Mouse (Mus musculus): Measurements from ENCODE around the gene Vcam1.

DNA sequence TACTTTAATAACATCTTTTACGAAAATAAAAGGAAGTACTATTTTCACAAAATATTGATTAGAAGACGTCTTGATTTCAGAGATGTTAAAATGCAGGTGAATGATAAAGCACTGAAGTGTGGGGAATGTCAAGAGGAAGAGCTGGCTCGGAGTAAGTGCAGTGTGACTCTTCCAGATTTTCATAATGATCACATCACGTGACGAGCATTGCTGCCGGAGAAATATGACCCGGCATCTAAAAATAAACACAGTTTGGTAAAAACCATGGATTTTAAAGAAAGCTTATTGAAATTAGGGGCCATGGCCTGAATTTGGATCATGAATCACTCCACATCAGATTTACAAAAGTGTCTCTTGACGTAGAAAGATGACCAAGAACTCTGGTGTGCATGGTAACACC lies 36.8 kb upstream of the Vcam1 start:
- TF ChIP-seq POLR2A (IDR thresholded peaks at IDR 0.05; ENCODE audit: control insufficient read depth, extremely low read depth, insufficient read depth, low read length, poor library complexity) (no peak), CTCF (IDR thresholded peaks at IDR 0.05; ENCODE audit: borderline replicate concordance, control insufficient read depth, extremely low read depth, insufficient read depth, low read length, poor library complexity) (no peak)
